Mouse (Mus musculus) thymus, adult 2 months (tissue): Measurements from ENCODE around the gene Ankrd2. TPM values are rescaled to one million over a fixed set of nuclear protein-coding genes. Genes with fewer than 3 reads are reported as not detected.

Experiments
- DNase-seq: peaks from one replicate; pipeline ENCODE4 v3.0.0; 2021
- H3K27ac ChIP-seq: fragments of 200-500 bp; 2 replicates; pipeline ENCODE4 v1.5.1; 2012; ENCODE audit warnings: low read length, control low read depth; ENCODE audit not compliant: control insufficient read depth, insufficient read depth
- H3K27me3 ChIP-seq: fragments of 200-500 bp; 2 replicates; pipeline ENCODE4 v1.6.1; 2012; ENCODE audit warnings: mild to moderate bottlenecking, low read length, moderate library complexity, mixed read lengths; ENCODE audit not compliant: control insufficient read depth, insufficient read depth
- H3K36me3 ChIP-seq: fragments of 200-500 bp; 2 replicates; pipeline ENCODE4 v1.6.1; 2012; ENCODE audit warnings: mild to moderate bottlenecking, low read length, moderate library complexity; ENCODE audit not compliant: control insufficient read depth, insufficient read depth
- H3K4me1 ChIP-seq: fragments of 200-500 bp; replicated peaks from 2 replicates; pipeline ENCODE4 v1.6.1; 2012; ENCODE audit warnings: low read length; ENCODE audit not compliant: control insufficient read depth, insufficient read depth
- H3K4me3 ChIP-seq: fragments of 200-500 bp; 2 replicates; pipeline ENCODE4 v1.5.1; 2012; ENCODE audit warnings: mild to moderate bottlenecking, low read length, control low read depth, moderate library complexity; ENCODE audit not compliant: control insufficient read depth, insufficient read depth
- CTCF ChIP-seq: fragments of 200-500 bp; IDR thresholded peaks from 2 replicates; pipeline ENCODE4 v1.5.1; 2012; ENCODE audit warnings: mild to moderate bottlenecking, control low read depth, low read length, moderate library complexity, borderline replicate concordance; ENCODE audit not compliant: control insufficient read depth, poor library complexity, insufficient read depth; ENCODE audit errors: extremely low read depth
- POLR2A ChIP-seq: fragments of 200-500 bp; IDR thresholded peaks from 2 replicates; pipeline ENCODE4 v1.6.1; 2012; ENCODE audit warnings: mild to moderate bottlenecking, low read length, control low read depth, moderate library complexity; ENCODE audit not compliant: control insufficient read depth, poor library complexity, insufficient read depth; ENCODE audit errors: extremely low read depth
- WGBS: fragments of 180-500 bp; shearing (Covaris S2); methylation state at CpG from one replicate; pipeline ENCODE4 v1.1.7; 2018; 5-methylcytosine and 5-hydroxymethylcytosine counted together
- polyA plus RNA-seq: library from polyadenylated mRNA; depleted of rRNA; stranded (reverse); fragments of >200 nt; gene quantifications from 2 replicates; pipeline ENCODE4 v1.2.3, GENCODE M21; 2012; rRNA removed

The Ankrd2 gene
- polyA plus RNA-seq, 1 experiment = 0.20 TPM

DNA sequence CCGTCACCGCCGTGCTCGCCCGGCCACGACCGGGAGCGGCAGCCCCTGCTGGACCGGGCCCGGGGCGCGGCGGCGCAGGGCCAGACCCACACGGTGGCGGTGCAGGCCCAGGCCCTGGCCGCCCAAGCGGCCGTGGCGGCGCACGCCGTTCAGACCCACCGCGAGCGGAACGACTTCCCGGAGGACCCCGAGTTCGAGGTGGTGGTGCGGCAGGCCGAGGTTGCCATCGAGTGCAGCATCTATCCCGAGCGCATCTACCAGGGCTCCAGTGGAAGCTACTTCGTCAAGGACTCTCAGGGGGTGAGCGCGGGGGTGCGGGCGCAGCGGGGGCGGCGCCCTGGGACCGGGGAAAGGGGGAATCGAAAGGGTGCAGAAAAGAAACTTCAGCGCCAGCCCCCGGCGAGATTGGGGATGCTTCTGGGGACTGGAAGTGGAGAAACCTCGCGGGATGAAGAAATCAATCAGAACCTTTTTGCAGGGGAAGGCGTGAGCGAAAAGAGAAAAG, 54.9 kb downstream of the Ankrd2 start:
- DNase-seq = peak; percentile 48
- no peaks in the 10 kb centered on the region for H3K36me3 ChIP-seq
- no peak for TF ChIP-seq POLR2A
- TF ChIP-seq CTCF = no peak
- peaks cover 9% of the 10 kb centered on the region for H3K4me1 ChIP-seq
- peaks cover 6% of the 10 kb centered on the region; the same call in 1 of the 2 replicates for H3K27me3 ChIP-seq
- H3K4me3 ChIP-seq = peak overlapping the region; percentile 61
- H3K27ac ChIP-seq = no peak overlapping the region
- WGBS = under 1% methylated on average over 52 of the region's 52 CpGs

Other genes starting within 250 kb of the Ankrd2 start
- 18.8 and 23.0 TPM in 2 replicates for gene Arhgap19, start 234.0 kb upstream of the Ankrd2 start, polyA plus RNA-seq
- gene Frat1, start 206.0 kb upstream of the Ankrd2 start, polyA plus RNA-seq = 15.4 and 26.4 TPM in 2 replicates
- gene Frat2, start 187.9 kb upstream of the Ankrd2 start, polyA plus RNA-seq = 27.4 and 44.5 TPM in 2 replicates
- gene Rrp12, start 139.8 kb upstream of the Ankrd2 start, polyA plus RNA-seq = 9.7 and 10.9 TPM in 2 replicates
- 187 and 200 TPM in 2 replicates for gene Pgam1, start 124.1 kb upstream of the Ankrd2 start, polyA plus RNA-seq
- gene Exosc1, start 102.6 kb upstream of the Ankrd2 start, polyA plus RNA-seq = 20.3 and 20.5 TPM in 2 replicates
- 162 and 176 TPM in 2 replicates for gene Zdhhc16, start 102.5 kb upstream of the Ankrd2 start, polyA plus RNA-seq
- 142 TPM in 2 replicates for gene Mms19, start 54.8 kb upstream of the Ankrd2 start, polyA plus RNA-seq
- 27.3 and 36.9 TPM in 2 replicates for gene Ubtd1, start 54.2 kb upstream of the Ankrd2 start, polyA plus RNA-seq
- 0.84 and 1.2 TPM in 2 replicates for gene Hoga1, start 9.6 kb downstream of the Ankrd2 start, polyA plus RNA-seq
- gene 4933411K16Rik, start 16.2 kb downstream of the Ankrd2 start, polyA plus RNA-seq = 0.27 TPM in 1 of 2 replicates, not detected in the other
- 0.98 and 1.1 TPM in 2 replicates for gene Morn4, start 50.4 kb downstream of the Ankrd2 start, polyA plus RNA-seq
- gene Pi4k2a, start 54.5 kb downstream of the Ankrd2 start, polyA plus RNA-seq = 36.8 and 42.2 TPM in 2 replicates
- 13.0 and 15.9 TPM in 2 replicates for gene Avpi1, start 93.1 kb downstream of the Ankrd2 start, polyA plus RNA-seq
- 44.4 and 45.7 TPM in 2 replicates for gene Marveld1, start 111.4 kb downstream of the Ankrd2 start, polyA plus RNA-seq
- gene Zfyve27, start 128.0 kb downstream of the Ankrd2 start, polyA plus RNA-seq = 89.7 and 96.4 TPM in 2 replicates
- gene Sfrp5, start 166.3 kb downstream of the Ankrd2 start, polyA plus RNA-seq = 2.0 and 2.4 TPM in 2 replicates
- gene Golga7b, start 211.6 kb downstream of the Ankrd2 start, polyA plus RNA-seq = 0.84 and 1.2 TPM in 2 replicates